Mouse (Mus musculus) heart, adult 2 months (tissue): ENCODE data around the gene Dyrk3. TPM values are rescaled to one million over a fixed set of nuclear protein-coding genes. Genes with fewer than 3 reads are reported as not detected.
A peak's percentile ranks its signal among the peaks of the same experiment; 100 is the strongest.

ENCODE experiments used
- DNase-seq, 2 experiments: peaks; one replicate each; pipeline ENCODE4 v3.0.0; 2021
- H3K27ac ChIP-seq: fragments of 200-600 bp; 2 replicates; pipeline ENCODE4 v1.8.1; 2022
- H3K27me3 ChIP-seq: fragments of 200-500 bp; 2 replicates; pipeline ENCODE4 v1.6.1; 2012; ENCODE audit warnings: mild to moderate bottlenecking, low read length, inconsistent platforms, mixed read lengths; ENCODE audit not compliant: control insufficient read depth, insufficient read depth
- H3K36me3 ChIP-seq: fragments of 200-500 bp; 2 replicates; pipeline ENCODE4 v1.6.1; 2012; ENCODE audit warnings: low read length, inconsistent platforms; ENCODE audit not compliant: control insufficient read depth, insufficient read depth
- H3K4me1 ChIP-seq: fragments of 200-500 bp; 2 replicates; pipeline ENCODE4 v1.6.1; 2011; ENCODE audit warnings: low read length; ENCODE audit not compliant: control insufficient read depth, insufficient read depth
- H3K4me3 ChIP-seq: fragments of 200-600 bp; 2 replicates; pipeline ENCODE4 v1.8.1; 2022
- H3K79me2 ChIP-seq: fragments of 200-500 bp; replicated peaks from 2 replicates; pipeline ENCODE4 v1.6.1; 2012; ENCODE audit warnings: mild to moderate bottlenecking, inconsistent platforms, low read length, moderate library complexity, mixed read lengths; ENCODE audit not compliant: control insufficient read depth, insufficient read depth
- H3K9ac ChIP-seq: fragments of 200-500 bp; 2 replicates; pipeline ENCODE4 v1.6.1; 2012; ENCODE audit warnings: low read depth, mild to moderate bottlenecking, control low read depth, inconsistent platforms, low read length, mixed read lengths
- CTCF ChIP-seq: fragments of 200-600 bp; IDR thresholded peaks from 2 replicates; pipeline ENCODE4 v1.8.1; 2022; ENCODE audit warnings: antibody characterized with exemption, mild to moderate bottlenecking, moderate library complexity
- EP300 ChIP-seq: fragments of 200-500 bp; IDR thresholded peaks from 2 replicates; pipeline ENCODE4 v1.6.1; 2011; ENCODE audit warnings: low read depth, low read length, control low read depth; ENCODE audit not compliant: insufficient read depth
- POLR2A ChIP-seq: fragments of 200-500 bp; IDR thresholded peaks from 2 replicates; pipeline ENCODE4 v1.6.1; 2011; ENCODE audit warnings: mild to moderate bottlenecking, low read depth, low read length, control low read depth; ENCODE audit not compliant: insufficient read depth
- WGBS: fragments of 180-500 bp; shearing (Covaris S2); methylation state at CpG from one replicate; pipeline ENCODE4 v1.1.7; 2018; 5-methylcytosine and 5-hydroxymethylcytosine counted together
- intact Hi-C: fragments of 180-260 bp; cut with DNase I; formaldehyde crosslinking; loops from one replicate; pipeline ENCODE4 v1.15.1; 2025
- polyA plus RNA-seq: library from polyadenylated mRNA; depleted of rRNA; stranded (reverse); fragments of >200 nt; gene quantifications from 2 replicates; pipeline ENCODE4 v1.2.3, GENCODE M21; 2012
- total RNA-seq, 2 experiments: library from RNA; stranded (reverse); gene quantifications; 2 replicates each; pipeline ENCODE4 v1.2.3; 2021

Gene Dyrk3
- total and polyA plus RNA-seq, 3 experiments = 0.16 to 0.70 (median 0.48) TPM

DNA sequence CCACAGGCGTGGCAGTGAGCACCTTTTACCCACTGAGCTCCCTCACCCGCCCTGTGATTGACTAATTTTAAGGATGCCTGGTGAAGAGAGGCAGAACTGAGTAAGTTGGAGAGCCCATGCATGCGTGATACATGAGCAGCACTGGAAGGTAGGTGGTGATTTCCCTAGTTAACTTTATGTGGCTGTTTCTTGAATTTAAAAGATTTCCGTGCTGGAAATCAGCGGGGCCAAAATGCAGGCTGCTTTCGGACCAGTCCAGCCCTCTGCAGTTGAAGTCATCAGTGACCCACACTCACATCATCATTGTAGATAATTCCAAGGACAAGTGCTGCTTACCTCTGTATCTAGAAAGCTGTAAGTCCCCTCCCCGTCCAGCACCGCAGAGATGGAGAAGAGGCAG is 37.7 kb upstream of the Dyrk3 start:
- Histone ChIP-seq H3K27ac (no peak overlapping the region), H3K36me3 (no peaks in the 10 kb centered on the region; the same call in 1 of the 2 replicates), H3K4me3 (no peak overlapping the region), H3K79me2 (no peaks in the 10 kb centered on the region), H3K4me1 (peaks cover 6% of the 10 kb centered on the region), H3K27me3 (no peaks in the 10 kb centered on the region), H3K9ac (no peak overlapping the region)
- no peak for DNase-seq
- TF ChIP-seq EP300 = no peak
- no peak for TF ChIP-seq POLR2A
- no peak for TF ChIP-seq CTCF
- intact Hi-C loops = no loop called here
- 95% methylated on average over 8 of the region's 8 CpGs for WGBS

GRCm38 (mm10) chr1:131175189-131175588 is 37.0 kb upstream of the Dyrk3 start:
- Histone ChIP-seq H3K79me2 (no peaks in the 10 kb centered on the region), H3K36me3 (no peaks in the 10 kb centered on the region; the same call in 1 of the 2 replicates), H3K27me3 (no peaks in the 10 kb centered on the region), H3K4me3 (no peak overlapping the region), H3K9ac (no peak overlapping the region), H3K4me1 (peaks cover 6% of the 10 kb centered on the region), H3K27ac (no peak overlapping the region)
- 100% methylated on average over 1 of the region's 1 CpGs for WGBS
- TF ChIP-seq POLR2A (no peak), CTCF (no peak), EP300 (no peak)
- no peak for DNase-seq
- intact Hi-C loops = no loop called here

DNA sequence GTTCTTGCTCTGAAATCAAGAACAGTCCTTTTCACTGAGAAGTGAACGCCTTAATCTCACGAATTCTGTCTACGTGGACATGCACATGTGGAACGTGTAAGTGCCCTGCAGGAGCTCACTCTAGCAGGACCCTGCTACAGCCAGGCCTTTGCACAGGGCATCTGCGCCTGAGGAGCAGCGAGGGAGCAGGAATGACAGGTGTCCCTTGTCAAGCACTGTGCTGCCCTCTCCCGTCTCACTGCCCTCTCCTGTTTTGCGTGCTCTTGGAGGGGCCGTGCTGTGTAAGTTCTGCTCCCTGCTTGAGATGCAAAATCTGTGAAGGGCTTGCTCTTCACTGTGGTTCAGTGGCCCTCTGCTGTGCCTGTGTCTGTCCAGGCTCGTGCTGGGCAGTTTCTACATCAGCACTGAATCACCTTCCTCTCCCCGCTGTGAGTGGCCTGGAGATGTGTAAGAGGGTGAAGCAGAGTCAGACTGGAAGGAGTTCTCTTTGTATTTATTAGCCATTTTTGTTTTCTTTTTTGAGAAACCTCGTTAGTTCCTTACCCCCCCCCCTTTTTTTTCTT is 36.2 kb upstream of the Dyrk3 start:
- Histone ChIP-seq H3K27me3 (no peaks in the 10 kb centered on the region), H3K79me2 (no peaks in the 10 kb centered on the region), H3K9ac (no peak overlapping the region), H3K36me3 (no peaks in the 10 kb centered on the region; the same call in 1 of the 2 replicates), H3K4me3 (no peak overlapping the region), H3K4me1 (peaks cover 6% of the 10 kb centered on the region), H3K27ac (peak overlapping the region; percentile 82)
- intact Hi-C loops = no loop called here
- no peak for DNase-seq
- WGBS = 63% methylated on average over 12 of the region's 12 CpGs
- no peak for TF ChIP-seq EP300

DNA sequence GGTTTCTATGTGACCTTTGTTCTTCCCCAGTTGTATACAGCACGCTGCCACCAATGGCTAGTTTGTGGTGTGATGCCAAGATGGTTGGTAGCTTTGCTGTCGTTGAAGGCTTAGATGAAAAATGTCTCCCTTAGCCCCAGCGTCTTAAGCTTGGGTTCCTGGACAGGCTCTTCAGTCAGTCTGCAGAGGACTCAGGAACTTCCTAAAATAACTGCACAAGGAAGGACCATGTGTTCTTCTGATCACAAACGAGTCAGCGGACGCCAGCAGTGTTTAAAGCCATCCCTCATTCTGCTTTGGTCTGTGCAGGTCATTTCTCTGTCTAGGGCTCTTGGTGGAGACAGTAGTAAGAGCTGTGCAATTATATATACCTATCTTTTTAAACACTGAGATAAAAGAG is 35.7 kb upstream of the Dyrk3 start:
- peaks cover 6% of the 10 kb centered on the region for H3K4me1 ChIP-seq
- H3K4me3 ChIP-seq = peak overlapping the region; percentile 2
- H3K27ac ChIP-seq = peak overlapping the region; percentile 82
- WGBS = 30% methylated on average over 6 of the region's 6 CpGs
- no peaks in the 10 kb centered on the region for H3K27me3 ChIP-seq
- H3K79me2 ChIP-seq = no peaks in the 10 kb centered on the region
- no peaks in the 10 kb centered on the region; the same call in 1 of the 2 replicates for H3K36me3 ChIP-seq
- intact Hi-C loops = no loop called here
- no peak for TF ChIP-seq CTCF
- no peak for TF ChIP-seq EP300
- TF ChIP-seq POLR2A = no peak
- no peak overlapping the region for H3K9ac ChIP-seq
- DNase-seq = no peak

DNA sequence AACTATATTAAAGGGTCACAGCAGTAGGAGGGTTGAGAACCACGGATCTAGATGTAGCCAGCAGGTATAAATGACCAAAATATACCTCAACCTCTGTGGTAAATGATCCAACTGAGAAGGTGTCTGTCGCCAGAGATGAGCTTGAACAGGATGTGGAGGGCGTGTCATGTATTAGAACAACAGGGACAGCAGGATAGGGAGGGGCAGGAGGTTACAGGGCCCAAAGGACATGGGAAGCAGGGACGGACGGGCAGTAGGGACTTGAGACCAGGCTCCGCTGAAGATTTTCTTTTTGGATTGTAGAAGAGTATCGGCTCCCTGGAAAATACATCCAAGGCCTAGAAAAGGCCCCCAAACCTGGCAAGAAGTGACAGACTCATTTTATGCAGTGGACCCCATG is 34.9 kb upstream of the Dyrk3 start:
- DNase-seq = no peak
- Histone ChIP-seq H3K27ac (peak overlapping the region; percentile 82), H3K27me3 (no peaks in the 10 kb centered on the region), H3K9ac (no peak overlapping the region), H3K79me2 (no peaks in the 10 kb centered on the region), H3K4me3 (peak overlapping the region; percentile 2), H3K4me1 (peaks cover 6% of the 10 kb centered on the region), H3K36me3 (no peaks in the 10 kb centered on the region; the same call in 1 of the 2 replicates)
- TF ChIP-seq POLR2A (peak; percentile 50; the same call in 1 of the 2 replicates), CTCF (no peak), EP300 (peak; percentile 46; the same call in 1 of the 2 replicates)
- intact Hi-C loops = no loop called here
- 48% methylated on average over 7 of the region's 7 CpGs for WGBS

DNA sequence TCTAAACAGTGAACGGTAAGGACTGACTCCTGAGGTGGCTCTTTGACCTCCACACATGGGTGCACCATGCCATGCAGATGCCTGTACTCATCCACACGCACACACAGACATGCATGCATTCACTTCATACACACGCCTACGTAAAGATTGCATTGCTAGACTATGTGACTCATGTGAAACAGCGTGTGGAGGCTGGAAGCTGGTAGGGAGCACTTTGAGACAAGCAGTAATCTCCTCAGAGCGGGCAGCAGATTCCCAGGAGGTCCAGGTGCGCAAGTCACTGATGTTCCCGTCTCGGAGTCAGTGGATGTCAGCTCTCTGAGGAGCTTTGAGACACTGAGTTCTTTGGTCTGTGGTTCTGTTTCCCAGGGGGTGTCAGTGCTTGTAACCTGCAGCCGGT is 29.5 kb upstream of the Dyrk3 start:
- WGBS = 95% methylated on average over 10 of the region's 10 CpGs
- Histone ChIP-seq H3K4me3 (no peak overlapping the region), H3K27me3 (no peaks in the 10 kb centered on the region), H3K27ac (no peak overlapping the region), H3K4me1 (peaks cover under 1% of the 10 kb centered on the region; the same call in 1 of the 2 replicates), H3K79me2 (no peaks in the 10 kb centered on the region), H3K36me3 (no peaks in the 10 kb centered on the region), H3K9ac (no peak overlapping the region)
- intact Hi-C loops = no loop called here
- DNase-seq = no peak
- no peak for TF ChIP-seq EP300
- TF ChIP-seq POLR2A = no peak
- no peak for TF ChIP-seq CTCF
